Mouse (Mus musculus): ENCODE measurements at regions not wholly inside any gene's neighbourhood (a gene's known extent, or its start where the extent isn't known, plus 50 kb on each side); places are given as distances from the start of the nearest gene placed in this dataset.

DNA sequence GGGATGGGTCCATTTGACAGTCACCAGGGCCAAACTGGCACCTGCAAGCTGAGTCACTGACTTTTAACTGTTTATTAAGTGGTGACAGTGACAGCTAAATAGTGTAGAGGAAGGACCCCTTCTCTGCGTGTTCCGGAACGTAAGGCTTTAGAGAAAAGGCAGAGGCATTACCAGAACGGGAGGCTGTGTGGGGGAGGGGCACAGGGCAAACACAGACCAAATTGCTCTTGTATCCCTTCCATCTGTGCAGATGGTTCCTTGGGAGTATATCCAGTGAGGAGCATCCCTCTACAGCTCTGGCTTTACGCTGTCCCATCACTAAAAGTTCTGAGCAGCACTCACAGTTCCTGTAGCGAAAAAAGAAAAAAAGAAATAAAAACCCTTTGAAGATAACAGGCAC, 368.1 kb downstream of the Rnf144a start:
- no peak for TF ChIP-seq POLR2A (IDR thresholded peaks at IDR 0.05; ENCODE audit: borderline replicate concordance, low read depth, low read length)
- TF ChIP-seq CTCF (IDR thresholded peaks at IDR 0.05; ENCODE audit: low read depth, low read length): no peak

Data from bone marrow macrophage, adult 2 months (primary cell).